Mouse (Mus musculus) thymus, adult 2 months (tissue): Measurements from ENCODE around the gene Ankrd44.

Experiments
- CTCF ChIP-seq: fragments of 200-500 bp; IDR thresholded peaks from 2 replicates; pipeline ENCODE4 v1.5.1; 2012; ENCODE audit warnings: mild to moderate bottlenecking, control low read depth, low read length, moderate library complexity, borderline replicate concordance; ENCODE audit not compliant: control insufficient read depth, poor library complexity, insufficient read depth; ENCODE audit errors: extremely low read depth
- POLR2A ChIP-seq: fragments of 200-500 bp; IDR thresholded peaks from 2 replicates; pipeline ENCODE4 v1.6.1; 2012; ENCODE audit warnings: mild to moderate bottlenecking, low read length, control low read depth, moderate library complexity; ENCODE audit not compliant: control insufficient read depth, poor library complexity, insufficient read depth; ENCODE audit errors: extremely low read depth

DNA sequence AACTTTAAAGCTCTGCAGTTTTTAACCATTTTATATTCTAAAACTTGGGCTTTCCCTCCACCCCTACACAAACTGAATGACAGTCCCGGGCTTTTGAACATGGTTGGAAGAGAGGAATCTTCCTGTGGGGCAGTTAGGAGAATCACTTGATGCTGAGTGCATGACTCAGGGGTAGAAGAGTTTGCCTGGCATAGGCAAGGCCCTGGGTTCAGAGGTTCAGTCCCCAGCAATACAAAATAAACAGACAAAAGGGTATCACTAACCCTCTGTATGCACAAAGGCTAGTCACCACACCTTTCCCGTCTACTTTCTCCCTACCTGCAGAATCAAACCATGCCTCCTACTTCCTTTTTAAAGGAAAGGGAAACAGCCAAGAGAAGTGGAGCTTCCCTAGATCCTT lies 28.5 kb downstream of the Ankrd44 start:
- TF ChIP-seq CTCF (no peak), POLR2A (no peak)
